Mouse (Mus musculus): ENCODE measurements around the gene Rgs7bp.

Gene Rgs7bp

DNA sequence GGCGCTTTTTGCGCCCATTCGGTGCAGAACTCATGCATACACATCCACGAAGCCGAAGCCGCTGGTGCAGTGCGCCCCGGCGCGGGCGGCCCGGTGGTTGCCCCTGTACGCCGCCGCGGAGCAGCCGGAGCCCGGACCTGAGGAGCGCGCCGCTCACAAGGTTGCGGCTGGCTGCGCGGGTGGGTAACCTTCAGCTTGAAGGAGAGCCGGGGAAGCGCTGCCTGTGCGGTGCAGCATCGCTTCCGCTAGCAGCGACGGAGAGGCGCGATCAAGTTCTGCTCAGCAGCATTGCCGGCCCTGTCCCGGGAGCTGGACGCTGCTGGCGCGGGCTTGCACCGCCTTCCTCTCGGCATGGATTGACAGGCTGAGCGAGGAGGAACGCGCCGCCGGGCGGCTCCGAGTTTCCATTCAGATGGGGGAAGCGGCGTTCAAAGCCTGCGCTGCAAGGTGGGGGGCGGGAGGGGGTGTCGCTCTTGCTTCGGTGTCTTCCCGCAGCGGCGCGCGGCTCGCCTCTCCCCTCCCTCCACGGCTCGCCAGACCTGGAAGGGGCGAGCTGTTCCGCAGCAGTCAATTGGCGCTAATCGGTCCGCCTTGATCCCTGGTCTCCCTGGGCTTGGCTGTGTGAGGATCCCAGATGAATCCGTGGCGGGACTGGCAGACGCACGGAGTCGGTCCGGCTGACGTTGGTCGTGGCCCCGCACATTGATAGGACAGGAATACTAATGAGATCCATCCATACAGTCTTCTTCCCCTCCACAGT lies at the start of gene Rgs7bp:
TSS of gene Rgs7bp (minus strand) at position 750 of the 760 bp plus-strand sequence.
- peak; percentile 89 for DNase-seq

- no peak for DNase-seq
Measured at GRCm38 (mm10) chr13:105104385-105104784, 49.7 kb upstream of the Rgs7bp start.

GRCm38 (mm10) chr13:105100705-105101104 lies 46.0 kb upstream of the Rgs7bp start:
- DNase-seq: no peak

- DNase-seq: no peak
Measured at GRCm38 (mm10) chr13:105096316-105096715, 41.6 kb upstream of the Rgs7bp start.

DNA sequence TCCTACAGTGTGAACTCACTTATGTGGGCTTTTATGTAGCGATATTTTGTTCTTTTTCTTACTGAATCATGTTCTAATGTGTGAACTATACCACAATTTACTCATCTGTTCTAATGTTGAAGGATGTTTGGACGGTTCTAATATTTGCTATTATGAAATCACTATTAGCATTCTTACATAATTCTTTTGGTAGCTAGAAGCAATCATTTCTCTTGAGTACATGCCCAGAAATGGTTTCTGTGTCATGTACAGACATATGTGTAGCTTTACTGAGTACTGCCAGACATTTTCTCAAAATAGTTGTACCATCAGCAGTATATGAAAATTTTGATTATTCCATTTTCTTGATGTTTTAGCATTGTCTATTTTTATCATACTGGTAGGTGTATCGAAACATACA lies 34.5 kb upstream of the Rgs7bp start:
- DNase-seq: no peak

GRCm38 (mm10) chr13:105081862-105082261 lies 27.1 kb upstream of the Rgs7bp start, which contains the start of gene 4933425L06Rik:
Gene 4933425L06Rik (plus strand): TSS chr13:105082122.
- no peak for DNase-seq

DNA sequence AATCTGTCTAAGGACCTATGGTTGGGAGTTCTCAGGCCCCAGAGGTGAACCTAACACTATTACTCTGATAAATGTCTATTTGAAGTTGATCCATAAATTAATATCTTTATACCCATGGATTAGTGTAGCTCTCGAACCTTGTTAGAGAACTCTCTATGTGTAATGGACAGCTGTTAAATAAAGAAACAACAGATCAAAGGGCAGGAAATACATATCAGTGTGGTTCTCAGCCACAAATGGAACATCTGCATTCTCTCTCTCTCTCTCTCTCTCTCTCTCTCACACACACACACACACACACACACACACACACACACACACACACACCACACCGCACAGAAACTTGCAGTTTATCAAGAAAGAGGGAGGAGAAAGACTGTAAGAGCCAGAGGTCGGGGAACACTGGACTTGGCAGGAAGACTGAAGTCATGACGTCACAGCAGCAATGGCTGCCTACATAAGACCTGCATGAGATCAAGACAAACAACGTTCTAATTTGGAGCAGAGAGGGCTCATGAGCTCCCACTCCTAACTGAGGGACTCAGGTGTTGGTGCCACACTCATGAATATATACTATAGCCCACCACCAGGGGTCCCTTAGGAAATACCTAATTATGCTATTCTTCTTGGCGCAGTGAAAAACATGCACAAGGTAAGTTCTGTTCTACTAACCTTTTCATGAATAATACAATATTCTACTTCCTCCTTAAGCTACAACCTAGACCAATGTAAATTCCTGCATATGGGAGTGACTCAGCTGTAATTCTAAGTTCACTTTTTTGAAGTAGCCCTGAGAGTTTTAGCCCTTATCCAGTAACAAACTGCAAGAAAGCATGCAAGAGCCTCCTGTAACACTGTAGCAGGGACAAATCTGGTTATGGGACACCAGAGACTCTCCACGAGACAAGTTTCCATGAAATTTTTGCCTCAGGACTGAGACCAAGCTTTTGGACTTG lies 12.4 kb upstream of the Rgs7bp start:
- no peak for DNase-seq

- no peak for DNase-seq
Measured at GRCm38 (mm10) chr13:105066119-105066518, 11.4 kb upstream of the Rgs7bp start.

- DNase-seq: peak; percentile 39
Measured at GRCm38 (mm10) chr13:105055374-105055773, 644 bp upstream of the Rgs7bp start.

DNA sequence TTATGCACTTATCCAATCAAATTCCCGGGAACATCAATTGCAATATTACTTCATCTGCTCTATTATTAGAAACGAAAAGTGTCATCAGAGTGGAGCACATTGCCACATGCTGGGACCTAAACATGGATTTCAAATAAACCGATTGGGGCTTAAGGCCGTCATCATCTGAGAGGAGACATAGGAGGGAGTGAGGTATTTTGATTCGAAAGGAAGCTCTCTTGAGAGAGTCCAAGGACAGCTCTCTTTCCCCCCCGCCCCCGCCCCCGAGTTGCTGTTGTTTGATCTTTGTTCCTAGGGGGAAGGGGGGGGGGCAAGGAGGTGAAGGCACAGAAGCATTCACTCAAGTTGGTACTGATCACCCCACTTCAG lies 195 bp upstream of the Rgs7bp start:
- no peak for DNase-seq

- DNase-seq: peak; percentile 62
Measured at GRCm38 (mm10) chr13:105053618-105054017, 1.1 kb downstream of the Rgs7bp start.

DNA sequence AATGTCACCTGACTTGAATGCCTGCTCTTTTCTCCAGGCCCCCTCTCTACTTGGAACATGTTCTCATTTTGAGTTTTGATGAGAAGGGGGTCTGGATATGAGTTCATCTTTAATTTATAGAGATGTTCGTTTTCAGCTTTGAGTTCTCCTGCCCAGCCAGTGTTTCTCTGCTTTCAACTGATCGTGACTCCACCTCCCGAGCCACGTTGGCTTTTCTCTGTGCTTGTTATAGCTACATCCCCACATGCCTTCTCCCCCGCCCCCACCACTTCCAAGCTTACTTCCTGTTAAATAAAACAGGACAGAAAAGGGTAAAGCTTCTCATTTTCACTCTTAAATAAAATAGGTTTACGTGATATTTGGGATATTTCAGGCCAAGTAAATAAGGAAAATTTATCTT lies 3.3 kb downstream of the Rgs7bp start:
- peak; percentile 27 for DNase-seq

GRCm38 (mm10) chr13:105048662-105049061 lies 6.1 kb downstream of the Rgs7bp start:
- peak; percentile 41 for DNase-seq

DNA sequence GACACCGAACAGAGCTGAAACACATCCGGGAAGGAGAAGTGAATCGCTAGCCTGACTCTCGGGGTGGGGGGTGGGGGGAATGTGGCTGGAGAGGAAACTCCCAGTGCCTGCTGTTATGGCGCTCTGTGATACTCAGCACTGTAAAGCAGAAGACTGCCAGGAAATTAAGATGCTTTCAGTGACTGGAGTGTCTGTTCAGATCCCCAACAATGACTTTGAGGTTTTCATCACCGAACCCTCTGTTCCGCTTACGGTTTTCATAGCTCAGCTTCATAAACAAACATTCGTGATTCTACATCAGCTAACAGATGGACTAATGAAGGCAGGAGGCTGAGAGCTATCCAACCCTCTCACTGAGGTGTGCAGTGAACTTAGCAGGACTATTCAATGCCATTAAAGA lies 7.4 kb downstream of the Rgs7bp start:
- DNase-seq: peak; percentile 64

GRCm38 (mm10) chr13:105043882-105044281 lies 10.8 kb downstream of the Rgs7bp start:
- DNase-seq: peak; percentile 60

GRCm38 (mm10) chr13:105038334-105038733 lies 16.4 kb downstream of the Rgs7bp start:
- DNase-seq: no peak

- DNase-seq: no peak
Measured at GRCm38 (mm10) chr13:105037816-105038215, 16.9 kb downstream of the Rgs7bp start.

GRCm38 (mm10) chr13:105031882-105032281 lies 22.8 kb downstream of the Rgs7bp start:
- DNase-seq: peak; percentile 38

- no peak for DNase-seq
Measured at GRCm38 (mm10) chr13:105028276-105028675, 26.5 kb downstream of the Rgs7bp start.

DNA sequence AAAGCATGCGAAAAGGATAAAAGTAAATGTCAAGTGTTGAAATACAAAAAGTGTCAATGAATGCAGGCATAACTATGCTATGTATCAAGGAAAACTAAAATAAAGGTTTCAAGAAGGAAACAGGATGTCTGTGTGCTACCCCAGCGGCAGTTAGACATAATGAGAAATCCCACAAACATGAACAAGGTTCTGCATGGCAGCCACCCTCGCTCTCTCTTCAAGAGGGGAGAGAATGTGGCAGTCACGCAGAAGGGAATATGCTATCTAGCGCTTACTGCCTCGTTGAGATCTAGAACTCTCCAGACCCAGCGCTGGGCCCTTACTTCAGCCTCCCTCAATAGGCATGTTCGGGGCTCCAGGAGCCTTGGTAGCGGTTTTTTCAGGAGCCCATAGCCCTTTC lies 38.2 kb downstream of the Rgs7bp start:
- DNase-seq: no peak

GRCm38 (mm10) chr13:105015710-105016404 lies 38.9 kb downstream of the Rgs7bp start:
- DNase-seq: no peak

- DNase-seq: no peak
Measured at GRCm38 (mm10) chr13:105011300-105011699, 43.4 kb downstream of the Rgs7bp start.

DNA sequence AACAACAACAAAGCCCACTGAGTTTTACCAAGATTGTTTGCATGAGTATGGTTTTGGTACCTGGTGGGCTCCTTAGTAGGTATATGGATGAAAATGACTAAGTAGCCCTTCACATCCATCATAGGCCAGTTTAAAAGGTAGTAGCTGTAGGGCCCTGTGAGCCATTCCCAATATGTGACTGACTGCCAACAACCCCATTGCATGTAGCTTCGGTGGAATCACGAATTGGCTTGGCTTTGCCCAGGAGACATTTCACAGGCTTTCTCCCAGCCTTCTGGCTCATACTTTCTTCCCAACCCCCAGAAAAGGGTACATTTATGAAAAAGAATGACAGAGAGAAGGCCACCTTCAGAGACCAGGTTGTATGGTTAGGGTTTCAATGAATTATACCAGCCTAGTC lies 45.8 kb downstream of the Rgs7bp start:
- no peak for DNase-seq

Data from cerebellum, adult 9-10 months (tissue).